Mouse (Mus musculus): ENCODE results near the gene Vps35l.

Vps35l gene

DNA sequence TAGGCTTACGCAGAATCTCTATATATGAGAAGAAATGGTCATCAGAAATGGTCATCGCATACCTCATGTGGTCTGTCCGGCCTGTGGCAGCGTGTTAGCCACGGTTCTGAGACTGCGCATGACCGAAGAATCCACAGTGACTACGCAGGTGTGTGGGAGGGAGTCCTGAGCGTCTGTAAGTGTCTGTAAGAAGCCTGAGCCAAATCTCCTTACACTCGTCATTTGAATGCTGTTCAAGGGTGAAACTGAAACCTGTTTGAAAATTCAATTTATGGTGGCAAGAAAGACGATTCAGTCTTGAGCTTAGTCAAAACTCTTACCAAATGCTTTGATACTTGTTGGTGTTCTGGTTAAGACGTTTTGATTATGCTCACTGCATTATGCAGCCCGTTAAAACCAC is 6.8 kb upstream of the Vps35l start:
- DNase-seq (ENCODE audit: low read depth, low spot score) = no peak

DNA sequence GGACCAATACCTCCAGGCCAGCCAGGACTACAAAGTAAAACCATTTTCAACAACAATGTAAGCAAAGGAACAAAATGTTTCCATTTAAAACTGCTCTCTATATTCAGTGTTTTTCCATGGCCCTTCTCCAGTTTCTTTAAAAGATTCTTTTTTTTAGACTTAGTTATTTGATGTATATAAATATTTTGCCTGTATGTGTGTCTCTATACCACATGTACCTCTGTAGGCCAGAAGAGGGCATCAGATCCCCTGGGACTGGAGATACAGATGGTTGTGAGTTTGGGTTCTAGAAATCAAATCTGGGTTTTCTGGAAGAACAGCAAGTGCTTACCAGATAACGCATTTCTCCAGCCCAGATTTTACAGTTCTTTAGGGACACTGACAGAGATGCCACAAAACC is 1.3 kb upstream of the Vps35l start:
- DNase-seq (ENCODE audit: low read depth, low spot score) = no peak

GRCm38 (mm10) chr7:118740532-118741338 is 709 bp downstream of the Vps35l start:
- peak; percentile 93 for DNase-seq (ENCODE audit: low read depth, low spot score)

GRCm38 (mm10) chr7:118742278-118742677 is 2.3 kb downstream of the Vps35l start:
- DNase-seq (ENCODE audit: low read depth, low spot score) = no peak

DNA sequence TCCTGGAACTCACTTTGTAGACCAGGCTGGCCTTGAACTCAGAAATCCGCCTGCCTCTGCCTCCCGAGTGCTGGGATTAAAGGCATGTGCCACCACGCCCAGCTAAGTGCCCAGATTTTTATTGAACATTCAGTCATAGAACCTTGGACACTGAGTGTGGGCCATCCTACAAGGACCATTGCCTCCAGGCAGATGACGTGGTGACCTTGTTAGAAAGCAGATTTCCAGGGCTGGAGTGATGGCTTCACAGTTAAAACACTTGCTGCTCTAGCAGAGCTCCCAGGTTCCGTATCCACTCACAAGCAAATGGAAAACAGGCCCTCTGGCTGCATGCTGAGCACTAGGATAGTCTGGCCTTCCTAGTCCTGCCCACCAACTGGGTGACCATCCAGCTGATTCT is 4.7 kb downstream of the Vps35l start:
- DNase-seq (ENCODE audit: low read depth, low spot score) = no peak

GRCm38 (mm10) chr7:118747891-118748672 is 8.1 kb downstream of the Vps35l start:
- no peak for DNase-seq (ENCODE audit: low read depth, low spot score)

DNA sequence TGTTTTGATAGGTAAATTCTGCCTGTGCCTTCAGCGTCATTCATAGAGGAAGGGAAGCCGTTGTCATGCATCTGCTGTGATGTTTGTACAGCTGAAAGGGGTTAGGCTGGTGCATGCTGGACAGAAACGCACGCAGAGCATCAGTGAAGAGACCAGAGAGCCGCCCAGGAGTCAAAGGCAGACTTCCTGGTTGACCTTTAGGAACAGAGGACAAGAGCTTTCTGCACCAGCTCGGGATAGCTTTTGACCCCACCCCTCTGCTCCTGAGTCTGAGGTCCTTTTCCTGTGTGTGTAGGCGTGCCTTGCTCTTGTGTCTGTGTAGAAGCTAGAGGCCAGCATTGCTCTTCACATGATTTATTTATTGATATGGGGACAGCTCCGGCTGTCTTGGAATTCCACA is 9.7 kb downstream of the Vps35l start:
- no peak for DNase-seq (ENCODE audit: low read depth, low spot score)

DNA sequence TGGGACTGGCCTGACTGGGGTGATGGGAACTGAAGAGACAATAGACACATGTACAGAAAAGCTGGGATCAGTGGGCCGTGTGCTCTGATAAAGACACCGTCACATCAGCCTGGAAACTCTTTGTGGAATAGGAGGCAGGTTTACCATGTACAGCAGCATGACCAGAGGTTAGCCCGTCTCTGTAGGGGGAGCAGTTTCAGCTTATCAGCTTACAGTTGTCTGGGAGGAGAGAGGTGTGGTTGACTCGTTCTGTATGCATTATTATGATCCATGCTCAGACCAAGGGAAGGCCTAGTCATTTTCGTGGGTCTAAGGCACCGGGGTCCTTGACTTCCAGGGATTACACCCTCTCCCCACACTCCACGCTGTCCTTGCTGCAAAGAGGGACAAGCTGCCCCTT is 11.6 kb downstream of the Vps35l start:
- DNase-seq (ENCODE audit: low read depth, low spot score) = no peak

GRCm38 (mm10) chr7:118755756-118756155 is 15.7 kb downstream of the Vps35l start:
- no peak for DNase-seq (ENCODE audit: low read depth, low spot score)

GRCm38 (mm10) chr7:118756490-118757265 is 16.7 kb downstream of the Vps35l start:
- DNase-seq (ENCODE audit: low read depth, low spot score) = no peak

DNA sequence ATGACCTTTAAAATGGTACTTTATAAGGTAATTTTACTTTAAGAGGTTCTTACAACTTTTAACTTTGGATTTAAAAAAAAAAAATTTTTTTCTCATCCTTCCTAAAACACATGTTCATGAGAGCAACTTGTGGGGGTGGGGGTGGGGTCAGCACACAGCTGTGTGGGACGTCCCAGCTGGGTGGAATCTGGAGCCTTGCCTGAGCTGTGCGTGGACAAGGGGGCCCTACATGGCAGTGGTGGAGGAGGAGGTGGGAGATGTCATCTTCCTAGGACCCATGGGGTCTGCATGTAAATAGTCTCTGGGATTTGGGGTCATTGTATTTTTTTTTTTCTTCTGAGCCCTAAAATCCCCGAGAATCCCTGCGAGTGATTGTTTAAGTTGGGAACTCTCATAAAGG is 18.3 kb downstream of the Vps35l start:
- DNase-seq (ENCODE audit: low read depth, low spot score) = no peak

DNA sequence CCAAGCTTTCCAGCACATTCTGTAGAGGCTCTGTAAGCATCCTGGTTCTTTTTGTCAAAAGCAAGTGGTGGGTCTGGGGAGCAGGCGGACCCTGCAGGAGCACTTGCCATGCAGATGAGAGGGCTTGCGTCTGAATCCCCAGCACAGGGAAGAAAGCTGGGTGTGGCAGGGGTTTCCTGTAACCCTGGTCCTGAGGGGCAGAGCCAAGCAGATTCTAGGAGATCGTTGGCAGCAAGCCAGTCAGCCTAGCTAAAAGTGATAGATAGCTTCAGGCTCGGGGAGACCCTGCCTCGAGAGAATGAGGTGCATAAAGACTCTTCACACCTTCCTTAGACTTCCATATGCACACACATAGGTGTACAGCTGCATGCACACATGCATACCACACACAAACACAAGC is 19.3 kb downstream of the Vps35l start:
- DNase-seq (ENCODE audit: low read depth, low spot score) = no peak

DNA sequence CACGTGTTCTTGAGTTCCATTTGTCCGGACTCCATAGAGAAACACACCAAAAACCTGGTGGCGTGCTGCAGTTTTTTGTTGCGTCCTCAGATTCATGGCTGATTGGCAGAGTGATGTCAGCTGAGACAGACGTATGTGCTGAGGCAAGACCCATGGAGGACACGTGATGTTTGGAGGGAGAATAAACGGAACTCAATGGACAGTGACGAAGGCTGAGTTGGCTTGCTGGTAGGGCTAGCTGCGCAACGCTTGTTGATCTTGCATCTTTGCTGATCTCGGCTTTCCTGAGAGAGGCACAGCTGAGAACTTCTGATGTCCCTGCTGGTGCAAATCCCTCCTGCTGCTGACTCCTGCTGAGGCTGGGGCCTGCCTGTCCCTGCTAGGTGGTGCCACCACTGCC is 23.9 kb downstream of the Vps35l start:
- no peak for DNase-seq (ENCODE audit: low read depth, low spot score)

- no peak for DNase-seq (ENCODE audit: low read depth, low spot score)
Observed at GRCm38 (mm10) chr7:118764725-118765124, 24.7 kb downstream of the Vps35l start.

DNA sequence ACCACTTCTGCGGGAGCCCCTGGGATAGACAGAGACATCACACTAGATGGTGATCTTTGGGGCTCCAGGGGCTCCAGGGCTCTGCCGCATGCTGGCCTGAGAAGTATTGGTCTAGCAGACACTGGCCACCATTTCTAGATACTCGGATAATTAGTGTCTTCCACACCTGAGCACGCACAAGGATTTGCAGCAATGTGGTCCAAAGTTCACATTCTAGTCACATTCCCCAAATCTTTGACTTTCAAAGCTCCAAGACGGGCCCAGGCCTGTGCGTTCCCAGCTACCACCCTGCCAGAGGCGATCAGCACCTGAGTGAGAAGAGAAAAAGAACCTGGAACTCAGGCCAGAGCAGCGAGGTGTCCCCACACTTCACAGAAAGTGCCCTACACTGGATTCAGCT is 25.6 kb downstream of the Vps35l start:
- no peak for DNase-seq (ENCODE audit: low read depth, low spot score)

DNA sequence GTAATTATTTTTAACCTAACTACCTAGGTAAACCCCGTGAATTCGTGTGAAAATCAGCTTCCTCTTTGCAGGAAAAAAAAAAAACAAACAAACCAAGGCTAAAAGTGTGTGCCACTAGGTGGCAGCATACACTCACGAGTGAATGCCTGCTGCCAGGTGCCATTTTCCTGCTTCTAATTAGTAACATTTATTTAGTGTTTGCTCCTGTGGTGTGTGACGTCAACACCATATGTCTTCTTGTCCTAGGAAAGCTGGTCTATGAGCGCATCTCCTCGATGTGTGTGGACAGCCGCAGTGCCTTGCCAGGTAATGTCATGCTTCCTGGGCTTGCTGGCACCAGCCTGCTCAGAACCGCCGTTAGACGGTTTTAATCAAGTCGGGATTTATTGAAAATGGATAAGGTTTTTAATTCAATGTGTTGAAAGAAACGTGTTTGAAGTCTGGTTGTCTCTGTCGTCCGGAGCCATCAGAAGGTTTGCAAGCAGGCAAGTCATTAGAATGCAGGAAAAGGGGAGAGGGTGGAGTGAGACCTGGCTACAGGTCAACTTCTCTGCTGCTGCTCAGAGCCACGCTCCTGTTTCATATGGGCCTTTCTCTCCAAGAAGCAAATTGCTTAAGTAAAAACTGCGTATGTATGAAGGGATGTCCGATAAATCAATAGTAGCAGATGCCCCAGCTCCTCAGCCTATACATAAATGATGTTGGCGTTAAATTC is 26.2 kb downstream of the Vps35l start:
- peak; percentile 35 for DNase-seq (ENCODE audit: low read depth, low spot score)

GRCm38 (mm10) chr7:118766834-118767224 is 26.8 kb downstream of the Vps35l start:
- no peak for DNase-seq (ENCODE audit: low read depth, low spot score)

GRCm38 (mm10) chr7:118769208-118769607 is 29.2 kb downstream of the Vps35l start:
- DNase-seq (ENCODE audit: low read depth, low spot score) = no peak

- DNase-seq (ENCODE audit: low read depth, low spot score) = no peak
Observed at GRCm38 (mm10) chr7:118769655-118770054, 29.6 kb downstream of the Vps35l start.

GRCm38 (mm10) chr7:118773027-118773426 is 33.0 kb downstream of the Vps35l start:
- DNase-seq (ENCODE audit: low read depth, low spot score) = no peak

- DNase-seq (ENCODE audit: low read depth, low spot score) = no peak
Observed at GRCm38 (mm10) chr7:118775991-118776390, 36.0 kb downstream of the Vps35l start.

GRCm38 (mm10) chr7:118776491-118776890 is 36.5 kb downstream of the Vps35l start:
- DNase-seq (ENCODE audit: low read depth, low spot score) = no peak

Data from skeletal muscle tissue, adult 2 months (tissue).